Mouse (Mus musculus): Measurements from ENCODE around the gene Mobp.
"Not testable (repeated sequence)": the region's sequence is repeated elsewhere in the genome, so short reads cannot be mapped to it uniquely, and the experiment has no call there.

Mobp gene

GRCm38 (mm10) chr9:120149222-120149828 is at the start of gene Mobp:
TSS of gene Mobp (plus strand) at chr9:120149707.
- peak; percentile 75 for DNase-seq (ENCODE audit: low read depth, low spot score)

DNA sequence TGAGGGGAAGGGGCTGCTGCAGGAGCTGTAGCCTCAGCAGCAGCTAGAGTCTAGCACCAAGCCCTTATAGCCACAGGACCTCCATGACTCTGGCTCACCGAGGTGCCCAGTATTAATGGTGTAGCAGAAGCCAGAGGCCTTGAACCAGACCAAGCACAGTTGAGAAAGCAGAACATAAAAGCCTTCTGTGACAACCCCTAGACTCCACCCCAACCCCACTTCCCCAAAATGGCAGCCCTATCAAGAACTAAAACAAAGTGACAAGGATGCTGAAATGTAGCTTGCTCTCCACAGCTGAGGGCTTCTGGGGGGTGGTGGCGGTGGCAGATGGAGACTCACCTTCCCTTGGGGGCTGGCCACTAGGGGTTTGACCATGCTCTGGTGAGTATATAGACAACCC is 48.3 kb upstream of the Mobp start:
- no peak for DNase-seq (ENCODE audit: low read depth, low spot score)

GRCm38 (mm10) chr9:120108953-120109352 is 40.6 kb upstream of the Mobp start:
- not testable (repeated sequence) for DNase-seq (ENCODE audit: low read depth, low spot score)

GRCm38 (mm10) chr9:120110211-120111018 is 39.1 kb upstream of the Mobp start, which contains the start of gene Slc25a38:
TSS of gene Slc25a38 (plus strand) at chr9:120110374.
- peak; percentile 91 for DNase-seq (ENCODE audit: low read depth, low spot score)

DNA sequence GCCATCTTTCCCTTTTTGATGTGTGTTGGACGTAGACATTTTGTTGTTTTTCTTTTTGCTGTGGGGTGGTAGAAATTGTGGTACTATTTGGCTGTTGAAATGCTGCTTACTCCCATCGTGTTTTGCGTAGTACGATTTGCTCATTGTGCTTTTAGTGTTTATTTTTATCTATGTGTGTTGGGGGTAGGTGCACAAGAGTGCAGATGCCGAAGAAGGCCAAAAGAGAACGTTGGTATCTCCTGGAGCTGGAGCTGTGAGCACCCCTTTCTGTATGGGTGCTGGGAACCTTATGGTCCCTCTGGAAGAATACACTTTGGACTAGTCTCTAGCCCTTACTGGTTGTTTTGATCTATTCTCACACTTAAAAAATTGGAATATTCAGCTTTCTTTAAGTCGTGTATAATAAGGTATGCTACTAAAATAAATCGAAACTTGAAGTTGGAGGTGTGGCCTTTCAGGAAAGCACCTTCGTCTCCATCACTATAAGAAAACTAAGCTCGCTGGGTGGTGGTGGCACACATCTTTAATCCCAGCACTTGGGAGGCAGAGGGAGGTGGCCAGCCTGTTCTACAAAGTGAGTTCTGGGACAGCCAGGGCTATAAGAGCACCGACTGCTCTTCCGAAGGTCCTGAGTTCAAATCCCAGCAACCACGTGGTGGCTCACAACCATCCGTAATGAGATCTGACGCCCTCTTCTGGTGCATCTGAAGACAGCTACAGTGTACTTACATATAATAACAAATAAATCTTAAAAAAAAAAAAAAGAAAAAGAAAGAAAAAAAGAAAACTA is 38.2 kb upstream of the Mobp start:
- no peak for DNase-seq (ENCODE audit: low read depth, low spot score)

- DNase-seq (ENCODE audit: low read depth, low spot score), result no peak
Measured at GRCm38 (mm10) chr9:120112472-120112871, 37.0 kb upstream of the Mobp start.

DNA sequence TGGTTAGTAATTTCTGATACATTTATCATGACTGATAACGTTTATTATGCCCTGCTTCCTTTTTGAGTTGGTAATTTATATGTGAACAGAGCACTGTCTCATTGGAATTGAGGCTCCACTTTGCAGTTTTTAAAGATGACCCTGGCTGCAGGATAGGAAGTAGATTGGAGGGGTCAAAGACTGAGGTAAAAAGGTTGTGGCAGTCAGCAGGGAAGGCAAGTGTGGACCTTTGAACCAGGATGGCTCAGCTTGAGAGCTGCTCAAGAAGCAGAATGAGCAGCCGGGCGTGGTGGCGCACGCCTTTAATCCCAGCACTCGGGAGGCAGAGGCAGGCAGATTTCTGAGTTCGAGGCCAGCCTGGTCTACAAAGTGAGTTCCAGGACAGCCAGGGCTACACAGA is 36.1 kb upstream of the Mobp start:
- no peak for DNase-seq (ENCODE audit: low read depth, low spot score)

DNA sequence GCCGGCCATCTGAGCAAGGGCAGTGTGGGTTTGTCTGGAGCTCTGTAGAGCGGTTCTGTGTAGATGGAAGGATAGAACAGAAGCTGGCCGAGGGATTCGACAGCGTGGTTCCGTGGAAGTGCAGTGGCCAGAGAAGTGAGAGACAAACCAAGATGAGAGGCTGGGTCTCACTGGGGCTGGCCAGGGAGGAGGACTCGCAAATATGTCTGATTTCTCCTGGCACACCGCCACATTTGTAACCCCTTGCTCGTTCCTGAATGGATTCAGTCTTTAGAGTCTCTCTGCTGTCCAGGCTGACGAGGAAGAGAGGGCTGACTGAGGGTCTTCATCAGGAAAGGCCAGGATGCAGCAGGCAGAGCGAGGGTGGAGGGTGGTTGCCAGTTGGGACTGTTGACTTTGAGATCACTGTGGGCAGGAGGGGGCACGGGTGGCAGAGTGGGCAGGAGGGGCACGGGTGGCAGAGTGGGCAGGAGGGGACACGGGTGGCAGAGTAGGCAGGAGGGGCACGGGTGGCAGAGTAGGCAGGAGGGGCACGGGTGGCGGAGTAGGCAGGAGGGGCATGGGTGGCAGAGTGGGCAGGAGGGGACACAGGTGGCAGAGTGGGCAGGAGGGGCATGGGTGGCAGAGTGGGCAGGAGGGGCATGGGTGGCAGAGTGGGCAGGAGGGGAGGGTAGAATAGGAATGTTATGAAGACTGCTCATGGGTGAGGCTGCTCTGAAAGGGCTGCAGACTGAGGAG is 35.3 kb upstream of the Mobp start:
- no peak for DNase-seq (ENCODE audit: low read depth, low spot score)

DNA sequence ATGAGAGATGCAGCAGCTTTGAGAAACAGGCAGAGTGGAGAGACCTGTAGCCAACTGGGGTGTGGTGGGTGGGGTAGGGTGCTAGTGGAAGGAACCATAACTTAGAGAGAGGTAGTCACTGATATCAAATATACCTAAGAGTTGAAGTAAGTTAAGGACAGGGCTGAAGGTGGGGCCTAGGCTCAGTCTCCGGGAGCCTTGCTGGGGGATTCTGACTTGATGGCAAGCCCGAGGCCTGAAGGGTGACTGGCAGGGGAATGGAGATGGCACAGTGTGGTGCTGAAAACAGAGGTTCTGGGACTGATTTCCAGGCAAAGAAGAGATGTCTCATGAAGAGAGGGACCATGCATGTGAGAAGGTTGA is 34.7 kb upstream of the Mobp start:
- DNase-seq (ENCODE audit: low read depth, low spot score), result no peak

GRCm38 (mm10) chr9:120115580-120115979 is 33.9 kb upstream of the Mobp start:
- no peak for DNase-seq (ENCODE audit: low read depth, low spot score)

DNA sequence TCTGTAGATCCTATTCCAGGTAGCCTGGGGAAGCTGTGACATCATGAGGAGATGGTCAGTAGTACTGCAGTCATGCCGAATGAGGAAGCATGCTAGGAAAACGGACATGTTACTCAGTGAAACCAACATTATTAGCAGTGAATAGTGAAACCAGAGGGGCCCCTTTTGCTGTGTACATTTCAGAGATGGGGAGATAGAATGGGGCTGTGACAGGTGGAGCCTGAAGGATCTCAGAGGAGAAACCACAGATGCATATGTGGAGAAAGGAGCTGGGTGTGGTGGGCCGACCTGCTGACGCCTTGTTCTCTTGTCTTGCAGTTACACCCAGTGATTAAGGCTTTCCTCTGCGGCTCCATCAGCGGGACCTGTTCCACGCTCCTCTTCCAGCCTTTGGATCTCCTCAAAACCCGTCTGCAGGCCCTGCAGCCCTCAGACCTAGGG is 33.3 kb upstream of the Mobp start:
- no peak for DNase-seq (ENCODE audit: low read depth, low spot score)

- no peak for DNase-seq (ENCODE audit: low read depth, low spot score)
Measured at GRCm38 (mm10) chr9:120118212-120118611, 31.3 kb upstream of the Mobp start.

- DNase-seq (ENCODE audit: low read depth, low spot score), result no peak
Measured at GRCm38 (mm10) chr9:120120503-120120902, 29.0 kb upstream of the Mobp start.

DNA sequence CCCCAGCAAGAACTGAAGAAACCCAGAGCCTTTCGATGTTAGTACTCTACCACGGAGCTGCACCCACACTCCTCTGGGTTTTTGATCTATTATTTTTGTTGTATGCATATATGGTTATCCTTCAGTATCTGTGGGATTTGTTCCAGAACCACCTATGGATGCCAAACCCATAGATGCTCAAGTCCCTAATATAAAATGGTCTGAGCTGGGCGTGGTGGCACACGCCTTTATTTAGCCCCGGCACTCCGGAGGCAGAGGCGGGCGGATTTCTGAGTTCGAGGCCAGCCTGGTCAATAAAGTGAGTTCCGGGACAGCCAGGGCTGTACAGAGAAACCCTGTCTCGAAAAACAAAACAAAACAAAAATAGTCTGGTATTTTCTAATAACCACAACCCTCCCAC is 22.6 kb upstream of the Mobp start:
- no peak for DNase-seq (ENCODE audit: low read depth, low spot score)

DNA sequence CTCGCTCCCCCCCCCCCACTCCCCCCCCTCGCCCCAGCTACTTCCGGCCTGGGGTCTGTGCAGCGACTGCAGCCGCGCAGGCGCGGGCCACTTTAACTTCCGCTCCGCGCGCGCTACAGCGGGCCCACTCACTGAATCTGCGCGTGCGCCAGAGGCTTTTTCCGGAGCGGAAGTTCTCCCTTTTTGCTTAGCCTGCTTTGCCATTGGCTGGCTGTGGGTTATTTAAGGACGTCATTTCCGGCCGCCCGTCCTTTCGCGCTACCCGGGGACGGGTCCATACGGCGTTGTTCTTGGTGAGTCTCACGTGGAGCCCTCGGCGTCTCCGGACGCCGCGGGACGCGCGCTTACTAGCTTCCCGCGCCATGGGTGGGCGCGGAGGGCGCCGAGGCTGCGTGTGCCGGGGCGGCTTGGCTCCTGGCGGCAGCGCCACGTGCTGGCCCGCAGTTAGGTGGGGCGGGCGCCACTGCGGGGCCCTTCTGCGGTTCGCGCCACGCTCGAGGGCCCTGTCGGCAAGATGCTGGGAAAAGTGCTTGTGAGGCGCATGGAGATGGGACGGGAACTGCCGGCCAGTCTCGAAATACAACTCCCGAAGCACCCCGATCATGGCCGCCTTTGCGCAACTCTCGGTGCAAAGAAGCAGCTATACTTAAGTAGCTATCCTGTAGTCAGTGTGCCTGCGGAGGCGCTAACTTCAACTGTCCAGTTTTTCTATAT is 21.8 kb upstream of the Mobp start, which contains the start of gene Rpsa:
Rpsa (plus strand) TSS at position 152 of the 714 bp plus-strand sequence.
- peak; percentile 97 for DNase-seq (ENCODE audit: low read depth, low spot score)

- no peak for DNase-seq (ENCODE audit: low read depth, low spot score)
Measured at GRCm38 (mm10) chr9:120129276-120129675, 20.2 kb upstream of the Mobp start.

DNA sequence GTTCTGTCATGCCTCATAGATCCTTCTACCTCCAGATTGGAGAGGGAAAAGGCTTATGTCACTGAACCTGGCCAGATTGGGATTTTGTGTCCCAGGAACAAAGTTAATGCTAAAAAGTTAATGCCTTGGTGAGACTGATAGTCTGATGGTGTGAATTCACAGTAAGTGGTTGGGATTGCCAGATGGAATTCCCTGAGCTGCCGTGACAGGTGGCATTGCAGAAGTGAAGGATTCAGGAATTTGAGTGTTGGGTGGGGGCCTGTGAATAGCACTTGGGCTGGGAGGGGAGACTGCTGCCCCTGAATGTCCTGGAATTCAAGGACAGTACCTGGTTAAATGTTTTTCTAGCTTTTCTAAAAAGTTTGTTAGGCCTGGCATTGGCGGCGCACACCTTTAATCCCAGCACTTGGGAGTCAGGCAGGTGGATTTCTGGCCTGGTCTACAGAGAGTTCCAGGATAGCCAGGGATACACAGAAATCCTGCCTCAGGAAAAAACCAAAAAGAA is 17.7 kb upstream of the Mobp start:
- no peak for DNase-seq (ENCODE audit: low read depth, low spot score)

GRCm38 (mm10) chr9:120132980-120133754 is 16.3 kb upstream of the Mobp start:
- no peak for DNase-seq (ENCODE audit: low read depth, low spot score)

- DNase-seq (ENCODE audit: low read depth, low spot score), result no peak
Measured at GRCm38 (mm10) chr9:120133755-120134475, 15.6 kb upstream of the Mobp start.
